Mouse (Mus musculus): ENCODE data around the gene Gm37240.

GRCm38 (mm10) chr3:84618627-84619026 lies 1268.7 kb downstream of the Gm37240 start:
- TF ChIP-seq POLR2A (IDR thresholded peaks at IDR 0.05; ENCODE audit: borderline replicate concordance, low read depth, low read length) (no peak), CTCF (IDR thresholded peaks at IDR 0.05; ENCODE audit: low read depth, low read length) (no peak)

All from bone marrow macrophage, adult 2 months (primary cell).